ENCODE assay signal across 8 mouse cellular contexts in the genomic region with DNA sequence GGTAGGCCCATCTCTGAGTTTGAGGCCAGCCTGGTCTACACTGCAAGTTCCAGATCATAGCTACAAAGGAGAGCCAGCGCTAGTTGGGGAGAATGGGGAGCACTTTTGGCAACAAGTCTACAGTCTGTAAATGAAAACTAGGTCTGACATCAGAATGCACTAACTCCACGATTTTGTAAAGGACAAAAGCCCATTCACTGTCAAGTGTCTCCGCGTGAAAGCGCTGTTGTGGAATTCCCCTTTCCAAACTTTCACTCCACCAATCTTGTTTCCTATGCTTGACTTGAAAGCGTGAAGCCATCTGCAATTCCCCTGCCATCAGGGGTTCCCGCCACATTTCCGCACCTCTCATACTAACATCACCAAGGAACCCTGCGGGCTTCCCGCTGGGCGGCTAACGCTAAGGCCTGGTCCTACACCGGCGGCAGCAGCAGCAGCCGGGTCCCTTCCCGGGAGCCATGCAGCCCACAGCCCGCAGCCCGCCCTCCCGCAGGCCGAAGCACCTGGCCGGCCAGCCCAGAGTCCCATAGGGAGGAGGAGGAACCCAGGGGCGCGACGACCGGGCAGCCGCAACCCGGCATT. TPM values are rescaled to one million over a fixed set of nuclear protein-coding genes. Genes with fewer than 3 reads are reported as not detected.
DNase-seq lines count a peak whose midpoint lies in the region; ATAC-seq and TF ChIP-seq lines count a peak whose summit lies in the region.

No protein-coding gene starts in this region.

- ATAC-seq in embryonic facial prominence, embryonic 11.5 days (replicated peaks; ENCODE audit: insufficient number of reproducible peaks, low FRiP score, low TSS enrichment, low read depth), result peak; percentile 71
- peak; percentile 68; the same call in 1 of the 2 replicates for ATAC-seq in intestine, embryonic 14.5 days (replicated peaks; ENCODE audit: low FRiP score, low TSS enrichment, low read depth)
- ATAC-seq in midbrain, embryonic 16.5 days, result peak; percentile 73

- H3K27me3 ChIP-seq in liver, adult 2 months (ENCODE audit: control insufficient read depth, insufficient read depth, low read length), result no peaks in the 10 kb centered on the region
- no peaks in the 10 kb centered on the region for H3K27me3 ChIP-seq in embryonic facial prominence, embryonic 11.5 days (ENCODE audit: control insufficient read depth, insufficient read depth, low read length)
- no peaks in the 10 kb centered on the region for H3K27me3 ChIP-seq in intestine, embryonic 14.5 days (replicated peaks; ENCODE audit: control insufficient read depth, insufficient read depth, low read length)
- H3K27me3 ChIP-seq in midbrain, embryonic 16.5 days (ENCODE audit: control insufficient read depth, insufficient read depth, low read depth, low read length), result no peaks in the 10 kb centered on the region

- H3K9me3 ChIP-seq in embryonic facial prominence, embryonic 11.5 days (replicated peaks; ENCODE audit: control insufficient read depth, low read length), result no peaks in the 10 kb centered on the region
- H3K9me3 ChIP-seq in intestine, embryonic 14.5 days (ENCODE audit: control insufficient read depth, low read length), result no peaks in the 10 kb centered on the region
- H3K9me3 ChIP-seq in midbrain, embryonic 16.5 days (replicated peaks; ENCODE audit: control insufficient read depth, low read length, poor library complexity, severe bottlenecking), result no peaks in the 10 kb centered on the region

- H3K4me1 ChIP-seq in liver, adult 2 months (ENCODE audit: control insufficient read depth, insufficient read depth, low read length), result peaks cover 9% of the 10 kb centered on the region
- H3K4me1 ChIP-seq in embryonic facial prominence, embryonic 11.5 days (ENCODE audit: control insufficient read depth, insufficient read depth, low read length), result peaks cover 3% of the 10 kb centered on the region; the same call in 1 of the 2 replicates
- peaks cover 12% of the 10 kb centered on the region; the same call in 1 of the 2 replicates for H3K4me1 ChIP-seq in intestine, embryonic 14.5 days (replicated peaks; ENCODE audit: control insufficient read depth, insufficient read depth, low read length)
- peaks cover 15% of the 10 kb centered on the region for H3K4me1 ChIP-seq in midbrain, embryonic 16.5 days (ENCODE audit: control insufficient read depth, insufficient read depth, low read length)

- WGBS in liver, adult 2 months, result under 1% methylated on average over 26 of the region's 27 CpGs
- WGBS in embryonic facial prominence, embryonic 11.5 days, result 1% methylated on average over 26 of the region's 27 CpGs
- under 1% methylated on average over 27 of the region's 27 CpGs for WGBS in intestine, embryonic 14.5 days
- under 1% methylated on average over 27 of the region's 27 CpGs for WGBS in midbrain, embryonic 16.5 days

- H3K36me3 ChIP-seq in liver, adult 2 months (ENCODE audit: control insufficient read depth, insufficient read depth, low read length), result no peaks in the 10 kb centered on the region
- no peaks in the 10 kb centered on the region for H3K36me3 ChIP-seq in embryonic facial prominence, embryonic 11.5 days (replicated peaks; ENCODE audit: control insufficient read depth, insufficient read depth, low read depth, low read length)
- H3K36me3 ChIP-seq in intestine, embryonic 14.5 days (ENCODE audit: control insufficient read depth, insufficient read depth, low read length), result no peaks in the 10 kb centered on the region
- no peaks in the 10 kb centered on the region for H3K36me3 ChIP-seq in midbrain, embryonic 16.5 days (ENCODE audit: control insufficient read depth, insufficient read depth, low read length)

- no peak for TF ChIP-seq CTCF in liver, adult 2 months (IDR thresholded peaks at IDR 0.05; ENCODE audit: low read depth, low read length)

- no peaks in the 10 kb centered on the region; the same call in 1 of the 2 replicates for H3K79me2 ChIP-seq in liver, adult 2 months (ENCODE audit: control insufficient read depth, insufficient read depth, low read length)

- peak; percentile 38 for DNase-seq in liver, adult 2 months (ENCODE audit: extremely low read depth, low read depth, low spot score)
- DNase-seq in liver (no peak), MEL-GATA-1-ER (ENCODE audit: extremely low read depth, low read depth) (peak; percentile 43)
- DNase-seq in embryonic facial prominence, embryonic 11.5 days (ENCODE audit: low spot score), result peak; percentile 61
- no peak for DNase-seq in intestine, embryonic 14.5 days (ENCODE audit: low spot score)
- DNase-seq in ovary, adult 18-20 months (ENCODE audit: low spot score), result no peak
- DNase-seq in spleen, adult 12 weeks (ENCODE audit: low spot score), result no peak

- peak overlapping the region; percentile 95 for H3K9ac ChIP-seq in liver, adult 2 months (ENCODE audit: low read depth, low read length)
- peak overlapping the region; percentile 99 for H3K9ac ChIP-seq in embryonic facial prominence, embryonic 11.5 days (replicated peaks; ENCODE audit: low read length)
- peak overlapping the region; percentile 95 for H3K9ac ChIP-seq in intestine, embryonic 14.5 days (ENCODE audit: low read length)
- H3K9ac ChIP-seq in midbrain, embryonic 16.5 days (ENCODE audit: low read depth, low read length), result peak overlapping the region; percentile 99

- peak overlapping the region; percentile 86 for H3K27ac ChIP-seq in liver, adult 2 months (replicated peaks; ENCODE audit: insufficient read depth, low read depth, low read length)
- peak overlapping the region; percentile 96 for H3K27ac ChIP-seq in embryonic facial prominence, embryonic 11.5 days (replicated peaks; ENCODE audit: low read depth, low read length)
- peak overlapping the region; percentile 94 for H3K27ac ChIP-seq in intestine, embryonic 14.5 days (ENCODE audit: low read depth)
- H3K27ac ChIP-seq in midbrain, embryonic 16.5 days (ENCODE audit: low read length), result peak overlapping the region; percentile 97

- TF ChIP-seq POLR2A in liver, adult 2 months (IDR thresholded peaks at IDR 0.05; ENCODE audit: extremely low read depth, insufficient read depth, low read length), result no peak

- H3K4me3 ChIP-seq in liver, adult 2 months (ENCODE audit: insufficient read depth, low read depth, low read length), result peak overlapping the region; percentile 86
- H3K4me3 ChIP-seq in embryonic facial prominence, embryonic 11.5 days (ENCODE audit: low read depth, low read length), result peak overlapping the region; percentile 88
- peak overlapping the region; percentile 71 for H3K4me3 ChIP-seq in intestine, embryonic 14.5 days (ENCODE audit: low read depth, low read length)
- peak overlapping the region; percentile 89 for H3K4me3 ChIP-seq in midbrain, embryonic 16.5 days (ENCODE audit: low read depth, low read length)

- peak overlapping the region; percentile 76 for H3K4me2 ChIP-seq in embryonic facial prominence, embryonic 11.5 days (ENCODE audit: low read depth, low read length)
- peak overlapping the region; percentile 81 for H3K4me2 ChIP-seq in intestine, embryonic 14.5 days (ENCODE audit: low read length)
- peak overlapping the region; percentile 73 for H3K4me2 ChIP-seq in midbrain, embryonic 16.5 days (ENCODE audit: low read length)

RNA-seq across cellular contexts. Expression of gene Anapc13, which starts 0.6 kb away (rescaled TPM):
- total RNA-seq in liver, adult 2 months (2014; rRNA removed), result 53.4 and 55.2 TPM in 2 replicates
- polyA plus RNA-seq in liver, adult 2 months (2012; rRNA removed), result 65.8 and 102 TPM in 2 replicates
- polyA plus RNA-seq in embryonic facial prominence, embryonic 11.5 days (2014; fragmentation: Nextera tagmentation; extraction: Ambion mirVana), result 148 and 161 TPM in 2 replicates
- polyA plus RNA-seq in intestine, embryonic 14.5 days (2014; fragmentation: Nextera tagmentation; extraction: Ambion mirVana), result 212 and 216 TPM in 2 replicates
- 116 and 126 TPM in 2 replicates for polyA plus RNA-seq in midbrain, embryonic 16.5 days (2015; fragmentation: Nextera tagmentation; extraction: Ambion mirVana)

RNA-seq across cellular contexts. Expression of gene Cep63, which starts 0.8 kb away (rescaled TPM):
- 5.9 and 6.5 TPM in 2 replicates for total RNA-seq in liver, adult 2 months (2014; rRNA removed)
- 1.6 and 2.0 TPM in 2 replicates for polyA plus RNA-seq in liver, adult 2 months (2012; rRNA removed)
- 53.2 and 53.7 TPM in 2 replicates for polyA plus RNA-seq in embryonic facial prominence, embryonic 11.5 days (2014; fragmentation: Nextera tagmentation; extraction: Ambion mirVana)
- 40.2 and 46.2 TPM in 2 replicates for polyA plus RNA-seq in intestine, embryonic 14.5 days (2014; fragmentation: Nextera tagmentation; extraction: Ambion mirVana)
- polyA plus RNA-seq in midbrain, embryonic 16.5 days (2015; fragmentation: Nextera tagmentation; extraction: Ambion mirVana), result 36.0 and 39.4 TPM in 2 replicates

Comparison
In these comparisons a context has a peak if more than half of its experiments do, and no peak if none do; other contexts are left out.
1. DNase-seq: peak in liver, adult 2 months (single experiment), MEL-GATA-1-ER (single experiment) and embryonic facial prominence, embryonic 11.5 days (single experiment); none in liver (single experiment), intestine, embryonic 14.5 days (single experiment), ovary, adult 18-20 months (single experiment) and spleen, adult 12 weeks (single experiment).
2. RNA of gene Cep63, which starts 0.8 kb away (polyA plus RNA-seq): 53.2 to 53.7 TPM in embryonic facial prominence, embryonic 11.5 days, 40.2 to 46.2 TPM in intestine, embryonic 14.5 days and 36.0 to 39.4 TPM in midbrain, embryonic 16.5 days; 1.6 to 2.0 TPM in liver, adult 2 months; every median in the first group is over 10 times any median in the second.
3. Peak in every context shown above with its lines, with median percentiles within 50 percentile points of each other: H3K27ac ChIP-seq, H3K4me3 ChIP-seq, H3K9ac ChIP-seq, ATAC-seq and H3K4me2 ChIP-seq.